Mouse (Mus musculus): ENCODE measurements around the gene Olfr891.
"Not testable (repeated sequence)": the region's sequence is repeated elsewhere in the genome, so short reads cannot be mapped to it uniquely, and the experiment has no call there.

Gene Olfr891

GRCm38 (mm10) chr9:38180721-38181120 is at the start of gene Olfr891:
Olfr891 (minus strand) TSS chr9:38180821.
- DNase-seq, result no peak

GRCm38 (mm10) chr9:38217755-38218154 is 37.1 kb upstream of the Olfr891 start, which contains the start of gene Olfr894:
Olfr894 (plus strand) TSS chr9:38218055.
- DNase-seq, result no peak

GRCm38 (mm10) chr9:38208065-38208464 is 27.4 kb upstream of the Olfr891 start, which contains the start of gene Olfr893:
Olfr893 (plus strand) TSS chr9:38208365.
- no peak for DNase-seq

GRCm38 (mm10) chr9:38168341-38168740 is 12.3 kb downstream of the Olfr891 start:
- not testable (repeated sequence) for DNase-seq

- DNase-seq, result no peak
Observed at GRCm38 (mm10) chr9:38142217-38142616, 38.4 kb downstream of the Olfr891 start, which contains the start of gene Olfr890. Olfr890 (plus strand) TSS chr9:38142517.
